Mouse (Mus musculus) G1E (cell line): ENCODE data around the gene Selenbp1.

Source experiments
- CTCF ChIP-seq: IDR thresholded peaks from 2 replicates; pipeline ENCODE4 v1.5.1; 2012; ENCODE audit warnings: low read depth, low read length, inconsistent platforms, mixed read lengths
- GATA1 ChIP-seq: IDR thresholded peaks from 2 replicates; pipeline ENCODE4 v1.6.1; 2012; ENCODE audit warnings: borderline replicate concordance, low read length, inconsistent platforms, mixed read lengths
- POLR2AphosphoS5 ChIP-seq: IDR thresholded peaks from 2 replicates; pipeline ENCODE4 v1.6.1; 2012; ENCODE audit warnings: low read depth, low read length, inconsistent platforms; ENCODE audit not compliant: insufficient replicate concordance
- TAL1 ChIP-seq: conservative IDR thresholded peaks from 2 replicates; pipeline ENCODE4 v1.6.1; 2012; ENCODE audit warnings: low read depth, low read length, inconsistent platforms, mixed read lengths

- TF ChIP-seq TAL1 (no peak), CTCF (no peak), GATA1 (no peak), POLR2AphosphoS5 (no peak)
Measured at GRCm38 (mm10) chr3:94952806-94953205, 19.9 kb downstream of the Selenbp1 start.
